Mouse (Mus musculus) limb, embryonic 11.5 days (tissue): ENCODE data around the gene Lsr. TPM values are rescaled to one million over a fixed set of nuclear protein-coding genes. Genes with fewer than 3 reads are reported as not detected.
"Not testable (repeated sequence)": the region's sequence is repeated elsewhere in the genome, so short reads cannot be mapped to it uniquely, and the experiment has no call there.

Experiments used
- ATAC-seq: fragments of 200-750 bp; cut with Nextera tagmentation; 2 replicates; pipeline ENCODE4 v1.8.0; 2017; ENCODE audit warnings: low read depth; ENCODE audit not compliant: insufficient number of reproducible peaks, low FRiP score, low TSS enrichment
- DNase-seq: peaks from one replicate; pipeline ENCODE4 v3.0.0-alpha.2; 2015; ENCODE audit warnings: low spot score
- H3K27ac ChIP-seq: fragments of 300-500 bp; sonication (generic); replicated peaks from 2 replicates; pipeline ENCODE4 v1.5.1; 2014; ENCODE audit warnings: low read depth, mild to moderate bottlenecking, low read length
- H3K27me3 ChIP-seq: fragments of 300-500 bp; sonication (generic); 2 replicates; pipeline ENCODE4 v1.6.1; 2014; ENCODE audit warnings: mild to moderate bottlenecking, low read length, mixed read lengths; ENCODE audit not compliant: control insufficient read depth, insufficient read depth
- H3K36me3 ChIP-seq: fragments of 300-500 bp; sonication (generic); 2 replicates; pipeline ENCODE4 v1.6.1; 2014; ENCODE audit warnings: mild to moderate bottlenecking, low read length, moderate library complexity, mixed read lengths; ENCODE audit not compliant: control insufficient read depth, insufficient read depth
- H3K4me1 ChIP-seq: fragments of 300-500 bp; sonication (generic); 2 replicates; pipeline ENCODE4 v1.6.1; 2014; ENCODE audit warnings: low read length, mixed read lengths; ENCODE audit not compliant: control insufficient read depth, insufficient read depth
- H3K4me2 ChIP-seq: fragments of 300-500 bp; sonication (generic); 2 replicates; pipeline ENCODE4 v1.6.1; 2014; ENCODE audit warnings: low read depth, mild to moderate bottlenecking, moderate library complexity; ENCODE audit not compliant: severe bottlenecking
- H3K4me3 ChIP-seq: fragments of 300-500 bp; sonication (generic); 2 replicates; pipeline ENCODE4 v1.5.1; 2014; ENCODE audit warnings: low read depth, low read length
- H3K9ac ChIP-seq: fragments of 300-500 bp; sonication (generic); 2 replicates; pipeline ENCODE4 v1.6.1; 2014; ENCODE audit warnings: mild to moderate bottlenecking, low read length
- H3K9me3 ChIP-seq: fragments of 300-500 bp; sonication (generic); 2 replicates; pipeline ENCODE4 v1.6.1; 2016; ENCODE audit warnings: low read length; ENCODE audit not compliant: control insufficient read depth
- WGBS: fragments of 180-500 bp; shearing (Covaris S2); extraction: QIAGEN DNeasy Blood & Tissue Kit; methylation state at CpG from one replicate; pipeline ENCODE4 v1.1.7; 2014; 5-methylcytosine and 5-hydroxymethylcytosine counted together
- polyA plus RNA-seq: library from polyadenylated mRNA; unstranded; fragments of >200 nt; fragmentation: Nextera tagmentation; extraction: Ambion mirVana; gene quantifications from 2 replicates; pipeline ENCODE4 v1.2.1, GENCODE M21; 2014

The Lsr gene
- polyA plus RNA-seq, 1 experiment from 2014 or later, result 27.5 TPM

GRCm38 (mm10) chr7:30942365-30942764, 30.9 kb downstream of the Lsr start:
- DNase-seq, H3K27me3 ChIP-seq, H3K4me1 ChIP-seq, H3K9ac ChIP-seq, H3K36me3 ChIP-seq, ATAC-seq, H3K9me3 ChIP-seq, H3K4me3 ChIP-seq, H3K27ac ChIP-seq, H3K4me2 ChIP-seq: not testable (repeated sequence)
- WGBS, result 49% methylated on average over 3 of the region's 3 CpGs

DNA sequence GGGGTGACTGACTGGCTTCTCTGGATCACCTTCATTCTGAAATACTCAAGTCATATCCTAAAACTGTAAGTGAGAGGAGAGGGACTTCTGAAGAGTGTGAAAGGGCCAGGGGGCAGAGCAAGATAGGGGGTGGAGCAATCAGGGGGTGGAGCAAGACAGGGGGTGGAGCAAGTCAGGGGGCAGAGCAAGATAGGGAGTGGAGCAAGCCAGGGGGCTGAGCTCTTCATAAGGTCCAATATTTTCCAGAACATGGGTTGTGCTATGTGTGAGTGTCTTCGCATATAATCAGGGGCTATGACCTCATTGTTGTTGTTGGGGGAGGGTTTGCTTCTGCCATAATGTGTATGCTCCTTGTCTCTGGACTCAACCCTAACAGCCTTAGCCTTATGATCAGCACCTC, 33.2 kb downstream of the Lsr start:
- not testable (repeated sequence) for H3K9me3 ChIP-seq, H3K27ac ChIP-seq, H3K9ac ChIP-seq, H3K4me2 ChIP-seq, H3K4me1 ChIP-seq, H3K36me3 ChIP-seq, H3K27me3 ChIP-seq, H3K4me3 ChIP-seq, DNase-seq, ATAC-seq
- WGBS, result 79% methylated on average over 1 of the region's 1 CpGs

- not testable (repeated sequence) for H3K9ac ChIP-seq, H3K27ac ChIP-seq, H3K27me3 ChIP-seq, ATAC-seq, H3K4me3 ChIP-seq, H3K9me3 ChIP-seq, H3K4me1 ChIP-seq, H3K4me2 ChIP-seq, H3K36me3 ChIP-seq, DNase-seq
- 80% methylated on average over 6 of the region's 6 CpGs for WGBS
Measured at GRCm38 (mm10) chr7:30935422-30936099, 37.7 kb downstream of the Lsr start.

- not testable (repeated sequence) for ATAC-seq, DNase-seq, H3K4me1 ChIP-seq, H3K27me3 ChIP-seq, H3K27ac ChIP-seq, H3K36me3 ChIP-seq, H3K9me3 ChIP-seq, H3K9ac ChIP-seq, H3K4me3 ChIP-seq, H3K4me2 ChIP-seq
- 97% methylated on average over 1 of the region's 2 CpGs for WGBS
Measured at GRCm38 (mm10) chr7:30924581-30924980, 48.7 kb downstream of the Lsr start, which contains the start of gene Hamp2. TSS of gene Hamp2 (minus strand) at chr7:30924681.

DNA sequence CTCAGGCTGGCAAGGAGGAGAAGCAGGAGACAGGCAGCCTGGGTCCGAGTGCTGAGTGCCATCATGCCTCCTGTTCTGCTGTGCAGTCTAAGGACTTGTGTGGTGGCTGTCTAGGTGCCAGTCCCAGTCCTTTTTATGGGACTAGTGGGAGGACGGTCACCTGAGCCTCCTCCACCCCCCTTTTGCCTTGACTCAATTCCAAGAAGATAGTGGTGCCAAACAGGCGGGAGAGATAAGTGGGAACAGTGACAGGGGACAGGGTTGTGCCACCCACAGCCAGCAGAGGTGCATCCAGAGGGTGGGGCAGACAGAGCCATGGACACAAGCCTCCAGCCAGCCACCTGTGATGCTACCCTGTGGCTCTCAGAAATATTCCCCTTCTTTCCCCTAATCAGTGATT, 49.2 kb downstream of the Lsr start:
- Histone ChIP-seq H3K4me1 (no peaks in the 10 kb centered on the region), H3K9me3 (no peaks in the 10 kb centered on the region), H3K4me3 (no peak overlapping the region), H3K36me3 (no peaks in the 10 kb centered on the region), H3K9ac (no peak overlapping the region), H3K4me2 (no peak overlapping the region), H3K27ac (no peak overlapping the region), H3K27me3 (no peaks in the 10 kb centered on the region)
- ATAC-seq (no peak), DNase-seq (no peak)
- 75% methylated on average over 3 of the region's 3 CpGs for WGBS

GRCm38 (mm10) chr7:30922490-30922889, 50.8 kb downstream of the Lsr start:
- ATAC-seq, result not testable (repeated sequence)

GRCm38 (mm10) chr7:30920217-30920616, 53.0 kb downstream of the Lsr start:
- Histone ChIP-seq H3K36me3 (no peaks in the 10 kb centered on the region), H3K4me2 (no peak overlapping the region), H3K9me3 (no peaks in the 10 kb centered on the region), H3K27me3 (no peaks in the 10 kb centered on the region), H3K27ac (no peak overlapping the region), H3K4me3 (no peak overlapping the region), H3K9ac (no peak overlapping the region), H3K4me1 (no peaks in the 10 kb centered on the region)
- DNase-seq (no peak), ATAC-seq (no peak)
- WGBS, result 51% methylated on average over 3 of the region's 3 CpGs

More at GRCm38 (mm10) chr7:30922490-30922889, 50.8 kb downstream of the Lsr start:
- H3K27ac ChIP-seq, H3K9me3 ChIP-seq, H3K4me1 ChIP-seq, H3K36me3 ChIP-seq, DNase-seq, H3K9ac ChIP-seq, H3K4me3 ChIP-seq, H3K4me2 ChIP-seq, H3K27me3 ChIP-seq: not testable (repeated sequence)
- 44% methylated on average over 3 of the region's 3 CpGs for WGBS

DNA sequence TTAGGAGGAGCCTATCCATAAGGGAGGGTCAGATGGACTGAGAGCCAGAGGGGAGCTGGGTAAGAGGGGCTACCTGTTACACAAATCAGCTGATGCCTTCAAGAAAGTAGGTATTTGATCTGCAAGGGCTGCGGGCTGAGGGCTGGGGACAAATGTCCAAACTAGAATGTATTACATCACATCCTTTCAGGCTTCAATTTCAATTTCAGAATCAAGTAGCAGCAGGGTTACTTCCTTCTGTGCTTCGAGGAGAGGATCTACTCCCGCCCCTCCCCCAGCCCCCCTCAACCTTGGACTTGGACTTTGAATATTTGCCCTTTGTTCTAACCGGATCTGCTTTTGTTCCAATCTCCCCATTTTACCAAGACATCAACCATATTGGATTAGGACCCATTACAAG, 56.0 kb downstream of the Lsr start:
- H3K27ac ChIP-seq, result no peak overlapping the region
- no peaks in the 10 kb centered on the region for H3K36me3 ChIP-seq
- DNase-seq, result no peak
- ATAC-seq, result no peak
- no peaks in the 10 kb centered on the region for H3K9me3 ChIP-seq
- H3K9ac ChIP-seq, result no peak overlapping the region
- no peak overlapping the region for H3K4me2 ChIP-seq
- no peaks in the 10 kb centered on the region for H3K4me1 ChIP-seq
- no peaks in the 10 kb centered on the region for H3K27me3 ChIP-seq
- H3K4me3 ChIP-seq, result no peak overlapping the region
- 61% methylated on average over 4 of the region's 4 CpGs for WGBS

DNA sequence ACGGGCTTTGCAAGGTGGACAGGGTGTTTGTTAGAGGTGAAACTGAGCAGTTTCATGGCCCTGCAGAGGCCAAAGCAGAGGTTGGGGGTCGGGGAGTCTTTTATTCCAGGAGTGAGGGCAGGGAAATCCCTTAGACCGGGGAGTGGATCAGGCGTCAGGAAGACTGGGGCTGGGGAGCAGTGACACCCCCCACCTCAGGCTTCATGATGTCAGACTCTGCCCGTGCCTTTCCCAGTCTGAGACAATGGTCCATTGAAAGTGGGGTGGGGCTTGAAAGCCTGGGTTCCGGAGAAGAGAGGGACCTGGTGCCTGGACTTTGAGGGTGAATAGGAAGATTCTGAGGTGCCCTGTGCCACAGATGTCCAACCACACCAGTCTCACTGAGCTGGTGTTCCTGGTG, 56.6 kb downstream of the Lsr start:
- Histone ChIP-seq H3K4me3 (no peak overlapping the region), H3K9ac (no peak overlapping the region), H3K27me3 (no peaks in the 10 kb centered on the region), H3K36me3 (no peaks in the 10 kb centered on the region), H3K4me2 (no peak overlapping the region), H3K9me3 (no peaks in the 10 kb centered on the region), H3K27ac (no peak overlapping the region), H3K4me1 (no peaks in the 10 kb centered on the region)
- no peak for ATAC-seq
- 48% methylated on average over 6 of the region's 6 CpGs for WGBS
- no peak for DNase-seq
